Mouse (Mus musculus): Measurements from ENCODE around the gene Zfp14. TPM values are rescaled to one million over a fixed set of nuclear protein-coding genes. Genes with fewer than 3 reads are reported as not detected.

The Zfp14 gene
- polyA plus RNA-seq, 1 experiment = 10.5 TPM

Other genes starting within 250 kb of the Zfp14 start
- 9.0 and 10.0 TPM in 2 replicates for gene Zfp790, start 235.3 kb downstream of the Zfp14 start, polyA plus RNA-seq (2012; rRNA removed)
- gene Zfp940, start 197.7 kb downstream of the Zfp14 start, polyA plus RNA-seq (2012; rRNA removed) = 11.3 and 11.8 TPM in 2 replicates
- gene Zfp420, start 191.4 kb downstream of the Zfp14 start, polyA plus RNA-seq (2012; rRNA removed) = 14.8 and 15.8 TPM in 2 replicates
- gene Zfp27, start 144.8 kb downstream of the Zfp14 start, polyA plus RNA-seq (2012; rRNA removed) = 11.7 and 12.0 TPM in 2 replicates
- 8.8 and 10.4 TPM in 2 replicates for gene Zfp383, start 143.2 kb downstream of the Zfp14 start, polyA plus RNA-seq (2012; rRNA removed)
- 12.1 and 13.3 TPM in 2 replicates for gene Zfp74, start 97.3 kb downstream of the Zfp14 start, polyA plus RNA-seq (2012; rRNA removed)
- gene Zfp568, start 67.4 kb downstream of the Zfp14 start, polyA plus RNA-seq (2012; rRNA removed) = 2.5 and 3.1 TPM in 2 replicates
- gene Zfp82, start 21.5 kb upstream of the Zfp14 start, polyA plus RNA-seq (2012; rRNA removed) = 2.6 and 3.4 TPM in 2 replicates
- gene Gm26920, start 39.0 kb upstream of the Zfp14 start, polyA plus RNA-seq (2012; rRNA removed) = 0.61 TPM in 1 of 2 replicates, not detected in the other
- 6.3 and 7.0 TPM in 2 replicates for gene Zfp566, start 39.1 kb upstream of the Zfp14 start, polyA plus RNA-seq (2012; rRNA removed)
- 34.8 and 35.4 TPM in 2 replicates for gene Zfp260, start 43.4 kb upstream of the Zfp14 start, polyA plus RNA-seq (2012; rRNA removed)
- 9.1 and 9.3 TPM in 2 replicates for gene Zfp382, start 70.6 kb upstream of the Zfp14 start, polyA plus RNA-seq (2012; rRNA removed)
- gene Zfp146, start 118.4 kb upstream of the Zfp14 start, polyA plus RNA-seq (2012; rRNA removed) = 36.0 and 38.8 TPM in 2 replicates
- gene Cox7a1, start 132.8 kb upstream of the Zfp14 start, polyA plus RNA-seq (2012; rRNA removed) = 5.6 and 7.7 TPM in 2 replicates
- gene Capns1, start 147.4 kb upstream of the Zfp14 start, polyA plus RNA-seq (2012; rRNA removed) = 236 and 319 TPM in 2 replicates
- 157 and 161 TPM in 2 replicates for gene Polr2i, start 180.6 kb upstream of the Zfp14 start, polyA plus RNA-seq (2012; rRNA removed)
- gene Tbcb, start 180.9 kb upstream of the Zfp14 start, polyA plus RNA-seq (2012; rRNA removed) = 114 and 129 TPM in 2 replicates
- not detected in 2 replicates for gene Ovol3, start 184.3 kb upstream of the Zfp14 start, polyA plus RNA-seq (2012; rRNA removed)
- gene Thap8, start 228.7 kb upstream of the Zfp14 start, polyA plus RNA-seq (2012; rRNA removed) = 0.15 and 0.22 TPM in 2 replicates
- gene Wdr62, start 229.0 kb upstream of the Zfp14 start, polyA plus RNA-seq (2012; rRNA removed) = 3.9 and 5.6 TPM in 2 replicates
- 354 and 373 TPM in 2 replicates for gene Clip3, start 240.3 kb upstream of the Zfp14 start, polyA plus RNA-seq (2012; rRNA removed)

Measured in frontal cortex, adult 2 months (tissue).